Comparison of ENCODE assay signal across 20 mouse cellular contexts in the genomic region with DNA sequence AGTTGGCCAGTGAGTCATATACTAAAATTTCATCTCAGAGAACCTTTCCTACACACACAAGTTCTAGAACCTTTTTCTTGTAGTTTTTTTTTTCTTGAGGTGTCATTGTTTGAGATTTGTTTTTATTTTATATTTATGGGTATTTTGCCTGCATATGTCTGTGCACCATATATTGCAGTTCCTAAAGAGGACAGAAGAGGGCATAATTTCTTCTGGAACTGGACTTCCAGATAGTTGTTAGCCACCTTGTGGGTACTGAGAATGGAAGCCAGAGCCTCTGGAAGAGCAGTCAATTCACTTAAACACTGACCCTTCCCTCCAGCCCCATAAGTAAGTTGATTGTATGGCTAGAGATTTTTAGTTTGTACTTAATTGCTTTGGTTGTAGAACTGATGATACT. TPM values are rescaled to one million over a fixed set of nuclear protein-coding genes. Genes with fewer than 3 reads are reported as not detected.
DNase-seq lines count a peak whose midpoint lies in the region; ATAC-seq and TF ChIP-seq lines count a peak whose summit lies in the region.
"Had no signal": no experiment of that assay in that cellular context is flagged by ENCODE, and none has a peak within 500 bp of the region (broad histone marks: within the 10 kb centered on the region; RNA-seq: fewer than 3 reads in every experiment).

No protein-coding gene starts in this region.

- no peak overlapping the region for H3K9ac ChIP-seq in neural tube, embryonic 15.5 days (replicated peaks)
- H3K9ac ChIP-seq: neural tube, embryonic 12.5 days had no signal

- ATAC-seq in CD4-positive, CD25-positive, alpha-beta regulatory T cell, adult 4 months = no peak
- ATAC-seq in neural tube, embryonic 15.5 days (ENCODE audit: low FRiP score) = no peak
- ATAC-seq: activated CD4-positive, CD25-positive, alpha-beta regulatory T cell, adult 4 months had no signal

- H3K36me3 ChIP-seq in neural tube, embryonic 15.5 days = no peaks in the 10 kb centered on the region

- H3K27ac ChIP-seq in layer of hippocampus, adult 2 months = no peak overlapping the region
- no peak overlapping the region for H3K27ac ChIP-seq in neural tube, embryonic 15.5 days (replicated peaks)
- H3K27ac ChIP-seq: neural tube, embryonic 12.5 days had no signal

- no peaks in the 10 kb centered on the region for H3K9me3 ChIP-seq in neural tube, embryonic 15.5 days (replicated peaks)
- H3K9me3 ChIP-seq: neural tube, embryonic 12.5 days had no signal

- no peaks in the 10 kb centered on the region for H3K27me3 ChIP-seq in neural tube, embryonic 15.5 days (replicated peaks)
- H3K27me3 ChIP-seq: neural tube, embryonic 12.5 days had no signal

- peak; percentile 60 for TF ChIP-seq CTCF in layer of hippocampus, adult 2 months (conservative IDR thresholded peaks at IDR 0.05)

- H3K4me3 ChIP-seq in layer of hippocampus, adult 2 months = no peak overlapping the region
- no peak overlapping the region for H3K4me3 ChIP-seq in neural tube, embryonic 15.5 days (replicated peaks)
- H3K4me3 ChIP-seq: neural tube, embryonic 12.5 days had no signal

- peaks cover 22% of the 10 kb centered on the region for H3K4me1 ChIP-seq in neural tube, embryonic 15.5 days

- no peak overlapping the region for H3K4me2 ChIP-seq in neural tube, embryonic 15.5 days
- H3K4me2 ChIP-seq: neural tube, embryonic 12.5 days had no signal

- DNase-seq in CD4-positive, CD25-positive, alpha-beta regulatory T cell, adult 2 months (ENCODE audit: low read depth, low spot score) = peak; percentile 64
- DNase-seq in layer of hippocampus, adult 2 months (ENCODE audit: low spot score in 2 of 2) = no peak
- DNase-seq in layer of hippocampus, adult 9-10 months (ENCODE audit: low spot score) = no peak
- peak; percentile 38 for DNase-seq in CD4-positive helper T cell, adult 2 months (ENCODE audit: low read depth, low spot score)
- peak; percentile 70 for DNase-seq in induced T-regulatory cell, adult 2 months (ENCODE audit: low read depth)
- no peak for DNase-seq in cerebellum, postnatal 4 days (ENCODE audit: low spot score in 2 of 2)
- DNase-seq: cerebellum, postnatal 25 days; gastrocnemius, postnatal 10 days; kidney, adult 18-20 months; right cerebral cortex, postnatal 14 days had no signal

RNA-seq across cellular contexts. Expression of a gene that starts 3.7 kb away (rescaled TPM):
- 10 to 100 TPM; 57.9 to 68.6 TPM for polyA plus RNA-seq in CD4-positive, CD25-positive, alpha-beta regulatory T cell, adult 4 months (2017; shearing (Covaris generic))
- total RNA-seq in layer of hippocampus, adult 2 months (2021) = 10 to 100 TPM; 65.3 to 67.6 TPM
- 158 and 182 TPM in 2 replicates for polyA plus RNA-seq in neural tube, embryonic 15.5 days (2015; fragmentation: Nextera tagmentation; extraction: Ambion mirVana)

RNA-seq across cellular contexts. Expression of a gene that starts 32.7 kb away (rescaled TPM):
- polyA plus RNA-seq in CD4-positive, CD25-positive, alpha-beta regulatory T cell, adult 4 months (2017; shearing (Covaris generic)) = not detected
- total RNA-seq in layer of hippocampus, adult 2 months (2021) = not detected
- 0.20 TPM in 1 of 2 replicates, not detected in the other for polyA plus RNA-seq in neural tube, embryonic 15.5 days (2015; fragmentation: Nextera tagmentation; extraction: Ambion mirVana)
- total RNA-seq: gastrocnemius, postnatal 10 days; layer of hippocampus, adult 8-10 months; megakaryocyte, adult 5-6 weeks had no signal
- polyA plus RNA-seq: activated CD4-positive, CD25-positive, alpha-beta regulatory T cell, adult 4 months; brain, embryonic 14.5 days; heart, embryonic 16.5 days; neural tube, embryonic 12.5 days; stomach, embryonic 14.5 days; urinary bladder, adult 2 months had no signal

RNA-seq across cellular contexts. Expression of a gene that starts 36.7 kb away (rescaled TPM):
- under 1 TPM; 0.38 to 0.62 TPM for polyA plus RNA-seq in CD4-positive, CD25-positive, alpha-beta regulatory T cell, adult 4 months (2017; shearing (Covaris generic))
- total RNA-seq in layer of hippocampus, adult 2 months (2021) = not detected
- 0.22 and 0.61 TPM in 2 replicates for polyA plus RNA-seq in neural tube, embryonic 15.5 days (2015; fragmentation: Nextera tagmentation; extraction: Ambion mirVana)
- total RNA-seq: megakaryocyte, adult 5-6 weeks had no signal

RNA-seq across cellular contexts. Expression of a gene that starts 44.5 kb away (rescaled TPM):
- under 1 TPM in 1 of 2 experiments, not detected in 1; 0.51 TPM for polyA plus RNA-seq in CD4-positive, CD25-positive, alpha-beta regulatory T cell, adult 4 months (2017; shearing (Covaris generic))
- 10 to 100 TPM; 66.9 to 74.2 TPM for total RNA-seq in layer of hippocampus, adult 2 months (2021)
- polyA plus RNA-seq in neural tube, embryonic 15.5 days (2015; fragmentation: Nextera tagmentation; extraction: Ambion mirVana) = 49.2 and 53.6 TPM in 2 replicates

Comparison
In these comparisons a context has a peak if more than half of its experiments do, and no peak if none do; other contexts are left out.
1. DNase-seq: peak in CD4-positive, CD25-positive, alpha-beta regulatory T cell, adult 2 months (single experiment), CD4-positive helper T cell, adult 2 months (single experiment) and induced T-regulatory cell, adult 2 months (single experiment); none in layer of hippocampus, adult 2 months (0 of 2), layer of hippocampus, adult 9-10 months (single experiment) and cerebellum, postnatal 4 days (0 of 2).